Mouse (Mus musculus) right cerebral cortex, postnatal 25 days (tissue): ENCODE data around the gene Orai2.
"Not testable (repeated sequence)": the region's sequence is repeated elsewhere in the genome, so short reads cannot be mapped to it uniquely, and the experiment has no call there.

Experiments used
- DNase-seq: peaks from one replicate; pipeline ENCODE4 v3.0.0; 2022

Orai2 gene

DNA sequence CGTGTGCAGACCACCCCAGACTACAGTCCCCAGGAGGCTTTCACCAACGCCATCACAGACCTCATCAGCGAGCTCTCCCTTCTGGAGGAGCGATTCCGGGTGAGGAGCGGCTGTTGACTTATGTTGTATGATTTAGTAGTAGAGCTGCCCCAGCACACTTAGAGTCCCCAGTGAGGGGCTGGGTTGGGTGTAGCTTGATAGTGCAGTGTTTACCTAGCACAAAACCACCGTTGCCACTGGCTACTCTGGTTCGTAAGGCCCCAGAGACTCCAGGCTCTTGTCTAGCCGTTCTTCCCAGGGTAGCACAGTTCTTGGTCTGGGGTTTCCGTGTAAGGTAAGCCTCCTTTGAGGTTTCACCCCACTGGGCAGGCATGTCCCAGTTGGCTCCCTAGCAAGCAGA, 48.3 kb downstream of the Orai2 start:
- DNase-seq, result no peak

DNA sequence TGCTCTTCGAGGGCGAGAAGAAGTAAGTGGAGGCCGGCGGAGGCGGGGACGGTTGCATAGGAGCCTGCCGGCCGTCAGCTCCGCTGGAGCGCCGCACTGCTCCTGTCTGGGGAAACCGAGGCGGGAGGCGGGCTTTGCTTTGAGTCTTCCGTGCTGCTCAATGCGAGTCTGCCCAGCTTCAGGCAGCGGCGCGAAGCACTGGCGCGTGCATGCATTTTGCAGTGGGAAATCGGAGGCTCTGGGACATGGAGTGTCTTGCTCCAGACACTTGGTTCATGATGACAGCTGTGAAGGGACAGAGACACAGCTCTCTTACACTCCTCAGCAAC, 53.8 kb downstream of the Orai2 start:
- no peak for DNase-seq

GRCm38 (mm10) chr5:136115891-136116783, 54.4 kb downstream of the Orai2 start, which contains the start of gene Polr2j:
TSS of gene Polr2j (plus strand) at chr5:136116631.
- DNase-seq, result peak; percentile 96

DNA sequence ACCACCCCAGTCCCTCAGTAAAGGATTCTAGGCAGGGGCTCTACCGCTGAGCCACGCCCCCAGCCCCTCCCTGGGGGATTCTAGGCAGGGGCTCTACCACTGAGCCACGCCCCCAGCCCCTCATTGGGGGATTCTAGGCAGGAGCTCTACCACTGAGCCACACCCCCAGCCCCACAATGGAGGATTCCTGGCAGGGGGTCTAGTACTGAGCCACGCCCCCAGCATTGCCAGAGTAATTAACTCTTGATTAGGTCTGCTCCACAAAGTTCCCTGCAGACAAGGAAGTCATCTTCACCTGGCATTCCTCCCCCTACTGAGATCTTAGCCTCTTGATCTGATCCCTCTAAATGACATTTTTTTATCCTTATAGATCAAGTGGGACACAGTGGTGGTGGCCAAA, 57.0 kb downstream of the Orai2 start:
- DNase-seq, result not testable (repeated sequence)

DNA sequence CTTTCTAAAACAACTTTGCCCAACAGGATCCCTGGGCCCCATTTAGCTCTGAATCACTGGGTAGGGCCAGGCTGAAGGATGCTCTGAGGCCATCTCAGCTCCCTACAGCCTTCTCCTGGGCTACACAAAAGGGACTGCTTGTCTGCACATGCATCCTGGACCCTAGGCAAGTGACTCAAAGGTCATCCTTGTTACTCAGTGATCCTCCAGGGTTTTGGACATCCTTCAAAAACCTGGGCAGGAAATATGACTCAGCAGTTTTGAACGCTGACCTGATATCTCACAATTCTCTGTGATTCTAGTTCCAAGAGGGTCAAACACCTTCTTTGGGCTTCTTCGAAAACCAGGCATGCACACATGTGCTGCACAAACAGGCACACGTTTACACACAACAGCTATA, 61.5 kb downstream of the Orai2 start:
- no peak for DNase-seq

- DNase-seq, result no peak
Observed at GRCm38 (mm10) chr5:136108486-136108885, 62.0 kb downstream of the Orai2 start.

GRCm38 (mm10) chr5:136104511-136104910, 66.0 kb downstream of the Orai2 start:
- DNase-seq, result no peak

- peak; percentile 78 for DNase-seq
Observed at GRCm38 (mm10) chr5:136102099-136102820, 68.3 kb downstream of the Orai2 start.

DNA sequence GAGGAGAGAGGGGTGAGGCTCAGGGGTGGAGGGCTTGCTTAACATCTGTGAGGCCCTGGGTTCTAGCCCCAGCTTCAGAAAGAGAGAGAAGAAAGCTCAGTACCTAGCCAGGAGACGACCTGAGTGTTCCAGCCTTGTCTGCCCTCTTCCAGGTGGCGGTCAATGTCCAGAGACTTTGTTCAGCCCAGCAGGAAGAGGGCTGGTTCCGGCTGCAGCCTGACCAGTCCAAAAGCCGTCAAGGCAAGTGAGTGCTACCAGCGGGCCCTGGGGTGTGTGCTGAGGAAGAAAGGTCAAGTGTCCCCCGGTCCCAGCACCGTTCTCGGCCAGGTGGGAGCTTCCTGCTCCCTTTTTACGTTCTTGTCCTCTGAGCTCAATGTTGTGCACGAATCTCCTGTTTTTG, 72.0 kb downstream of the Orai2 start:
- DNase-seq, result no peak
